Mouse (Mus musculus) limb, embryonic 14.5 days (tissue): Measurements from ENCODE around the gene Ddx55. TPM values are rescaled to one million over a fixed set of nuclear protein-coding genes. Genes with fewer than 3 reads are reported as not detected.
"Not testable (repeated sequence)": the region's sequence is repeated elsewhere in the genome, so short reads cannot be mapped to it uniquely, and the experiment has no call there.

Experiments
- ATAC-seq: fragments of 200-750 bp; cut with Nextera tagmentation; 2 replicates; pipeline ENCODE4 v1.8.0; 2017; ENCODE audit warnings: low read depth, moderate number of reproducible peaks, moderate TSS enrichment; ENCODE audit not compliant: low FRiP score
- DNase-seq: peaks from one replicate; pipeline ENCODE4 v3.0.0-alpha.2; 2015; ENCODE audit warnings: low spot score
- H3K27ac ChIP-seq: fragments of 300-500 bp; sonication (generic); replicated peaks from 2 replicates; pipeline ENCODE4 v1.5.1; 2014; ENCODE audit warnings: low read depth, mild to moderate bottlenecking, low read length, moderate library complexity, mixed read lengths
- H3K27me3 ChIP-seq: fragments of 300-500 bp; sonication (generic); 2 replicates; pipeline ENCODE4 v1.6.1; 2014; ENCODE audit warnings: low read length, mixed read lengths; ENCODE audit not compliant: control insufficient read depth, insufficient read depth
- H3K36me3 ChIP-seq: fragments of 300-500 bp; sonication (generic); 2 replicates; pipeline ENCODE4 v1.6.1; 2014; ENCODE audit warnings: mild to moderate bottlenecking, low read length, moderate library complexity, mixed read lengths; ENCODE audit not compliant: control insufficient read depth, insufficient read depth
- H3K4me1 ChIP-seq: fragments of 300-500 bp; sonication (generic); 2 replicates; pipeline ENCODE4 v1.6.1; 2014; ENCODE audit warnings: antibody characterized with exemption, low read length, mixed read lengths; ENCODE audit not compliant: control insufficient read depth, insufficient read depth
- H3K4me2 ChIP-seq: fragments of 300-500 bp; sonication (generic); replicated peaks from 2 replicates; pipeline ENCODE4 v1.6.1; 2014; ENCODE audit warnings: low read depth, mild to moderate bottlenecking, low read length, moderate library complexity; ENCODE audit not compliant: severe bottlenecking
- H3K4me3 ChIP-seq: fragments of 300-500 bp; sonication (generic); replicated peaks from 2 replicates; pipeline ENCODE4 v1.5.1; 2014; ENCODE audit warnings: low read length
- H3K9ac ChIP-seq: fragments of 300-500 bp; sonication (generic); 2 replicates; pipeline ENCODE4 v1.6.1; 2014; ENCODE audit warnings: mild to moderate bottlenecking, low read depth, low read length, moderate library complexity; ENCODE audit not compliant: severe bottlenecking
- H3K9me3 ChIP-seq: fragments of 300-500 bp; sonication (generic); 2 replicates; pipeline ENCODE4 v1.6.1; 2016; ENCODE audit warnings: low read length; ENCODE audit not compliant: control insufficient read depth
- POLR2A ChIP-seq: fragments of 200-500 bp; IDR thresholded peaks from 2 replicates; pipeline ENCODE4 v1.8.0; 2012; ENCODE audit warnings: inconsistent platforms, mild to moderate bottlenecking, moderate library complexity, borderline replicate concordance; ENCODE audit not compliant: insufficient read depth, insufficient read length; ENCODE audit errors: extremely low read depth
- WGBS: fragments of 180-500 bp; shearing (Covaris S2); extraction: QIAGEN DNeasy Blood & Tissue Kit; methylation state at CpG from one replicate; pipeline ENCODE4 v1.1.7; 2014; 5-methylcytosine and 5-hydroxymethylcytosine counted together
- polyA plus RNA-seq, 2 experiments: library from polyadenylated mRNA; depleted of rRNA in 1 of 2; stranded (reverse) in 1 of 2; unstranded in 1 of 2; fragments of >200 nt; fragmentation: Nextera tagmentation in 1 of 2; extraction: Ambion mirVana in 1 of 2; gene quantifications; 2 replicates each; pipeline versions ENCODE4 v1.2.1 to v1.2.3; 2012 to 2014

The Ddx55 gene
- polyA plus RNA-seq, 2 experiments = 11.9 to 22.0 TPM

- Histone ChIP-seq H3K36me3 (peaks cover 35% of the 10 kb centered on the region), H3K4me1 (0 out of 2 replicates have a peak, but pooled peaks cover 6% of the 10 kb centered on the region), H3K27ac (0 out of 2 replicates have a peak overlapping the region, but pooled peaks have one; percentile 19), H3K4me3 (peak overlapping the region; percentile 76), H3K27me3 (no peaks in the 10 kb centered on the region), H3K9me3 (no peaks in the 10 kb centered on the region), H3K9ac (peak overlapping the region; percentile 55), H3K4me2 (peak overlapping the region; percentile 81)
- 6% methylated on average over 30 of the region's 30 CpGs for WGBS
- no peak for TF ChIP-seq POLR2A
- ATAC-seq (peak; percentile 100), DNase-seq (peak; percentile 99)
Observed at GRCm38 (mm10) chr5:124598224-124599174, 45.8 kb downstream of the Ddx55 start.

GRCm38 (mm10) chr5:124599726-124600125 is 47.1 kb downstream of the Ddx55 start:
- 60% methylated on average over 8 of the region's 8 CpGs for WGBS
- DNase-seq, H3K9ac ChIP-seq, H3K4me1 ChIP-seq, H3K27ac ChIP-seq, ATAC-seq, H3K4me2 ChIP-seq, H3K27me3 ChIP-seq, H3K9me3 ChIP-seq, H3K4me3 ChIP-seq: not testable (repeated sequence)
- H3K36me3 ChIP-seq = peaks cover 23% of the 10 kb centered on the region

- Histone ChIP-seq H3K9me3 (no peaks in the 10 kb centered on the region), H3K36me3 (0 out of 2 replicates have a peak, but pooled peaks cover 2% of the 10 kb centered on the region), H3K4me1 (0 out of 2 replicates have a peak, but pooled peaks cover 6% of the 10 kb centered on the region), H3K4me3 (no peak overlapping the region), H3K4me2 (no peak overlapping the region), H3K27me3 (no peaks in the 10 kb centered on the region), H3K27ac (no peak overlapping the region), H3K9ac (no peak overlapping the region)
- no peak for TF ChIP-seq POLR2A
- no peak for ATAC-seq
- WGBS = 65% methylated on average over 5 of the region's 5 CpGs
- no peak for DNase-seq
Observed at GRCm38 (mm10) chr5:124602349-124602748, 49.7 kb downstream of the Ddx55 start.

- H3K4me3 ChIP-seq = no peak overlapping the region
- no peaks in the 10 kb centered on the region for H3K9me3 ChIP-seq
- no peaks in the 10 kb centered on the region for H3K27me3 ChIP-seq
- H3K9ac ChIP-seq = no peak overlapping the region
- no peak for TF ChIP-seq POLR2A
- ATAC-seq (no peak), DNase-seq (no peak)
- H3K4me2 ChIP-seq = no peak overlapping the region
- 0 out of 2 replicates have a peak, but pooled peaks cover 2% of the 10 kb centered on the region for H3K4me1 ChIP-seq
- 79% methylated on average over 4 of the region's 4 CpGs for WGBS
- no peak overlapping the region for H3K27ac ChIP-seq
- H3K36me3 ChIP-seq = 0 out of 2 replicates have a peak, but pooled peaks cover 2% of the 10 kb centered on the region
Observed at GRCm38 (mm10) chr5:124604296-124604695, 51.6 kb downstream of the Ddx55 start.

GRCm38 (mm10) chr5:124605041-124605622 is 52.5 kb downstream of the Ddx55 start:
- 85% methylated on average over 17 of the region's 17 CpGs for WGBS

More at GRCm38 (mm10) chr5:124605041-124605622, 52.5 kb downstream of the Ddx55 start:
- ATAC-seq (no peak), DNase-seq (no peak)
- Histone ChIP-seq H3K4me1 (no peaks in the 10 kb centered on the region), H3K4me2 (no peak overlapping the region), H3K9ac (no peak overlapping the region), H3K4me3 (no peak overlapping the region), H3K27me3 (no peaks in the 10 kb centered on the region), H3K9me3 (no peaks in the 10 kb centered on the region), H3K36me3 (0 out of 2 replicates have a peak, but pooled peaks cover 2% of the 10 kb centered on the region), H3K27ac (no peak overlapping the region)
- no peak for TF ChIP-seq POLR2A
